Mouse (Mus musculus) cortical plate, adult 2 months (tissue): ENCODE data around the gene Eps8l2.

ENCODE experiments used
- CTCF ChIP-seq: fragments of 200-500 bp; IDR thresholded peaks from 2 replicates; pipeline ENCODE4 v1.5.1; 2011; ENCODE audit warnings: mild to moderate bottlenecking, control low read depth, low read length; ENCODE audit not compliant: insufficient read depth; ENCODE audit errors: extremely low read depth
- POLR2A ChIP-seq: fragments of 200-500 bp; IDR thresholded peaks from 2 replicates; pipeline ENCODE4 v1.6.1; 2011; ENCODE audit warnings: mild to moderate bottlenecking, low read length, control low read depth; ENCODE audit not compliant: insufficient read depth; ENCODE audit errors: extremely low read depth

DNA sequence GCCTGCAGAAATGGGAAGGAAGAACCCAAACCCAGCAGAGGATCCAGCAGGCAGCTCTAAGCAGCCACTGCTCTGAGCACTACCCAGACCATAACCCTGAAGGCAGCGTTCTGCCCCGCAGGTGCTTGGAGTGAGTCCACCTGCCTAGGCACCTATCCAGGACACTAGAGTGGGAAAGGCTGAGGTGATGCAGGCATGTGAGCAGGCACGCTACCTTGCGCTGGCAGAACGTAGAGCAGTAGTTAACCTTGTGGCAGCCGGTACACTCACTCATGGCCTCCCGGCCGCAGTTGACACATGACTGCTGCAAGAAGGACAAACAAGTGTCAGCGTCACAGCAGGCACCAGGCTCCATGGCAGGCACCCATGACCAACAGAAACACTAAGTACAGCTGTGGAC, 37.3 kb upstream of the Eps8l2 start:
- TF ChIP-seq CTCF (no peak), POLR2A (no peak)
